Mouse (Mus musculus): ENCODE measurements at regions not wholly inside any gene's neighbourhood (a gene's known extent, or its start where the extent isn't known, plus 50 kb on each side); places are given as distances from the start of the nearest gene placed in this dataset.

GRCm38 (mm10) chr10:9203323-9203722 is 317.5 kb upstream of the Sash1 start:
- no peak overlapping the region for H3K9ac ChIP-seq (ENCODE audit: low read length)
- H3K27me3 ChIP-seq (ENCODE audit: control insufficient read depth, insufficient read depth, low read length) = no peaks in the 10 kb centered on the region
- no peak overlapping the region for H3K4me2 ChIP-seq
- ATAC-seq (ENCODE audit: low FRiP score) = no peak
- H3K9me3 ChIP-seq (ENCODE audit: control insufficient read depth, low read length) = no peaks in the 10 kb centered on the region
- no peak overlapping the region for H3K27ac ChIP-seq (ENCODE audit: low read depth, low read length)
- no peaks in the 10 kb centered on the region for H3K36me3 ChIP-seq (ENCODE audit: control insufficient read depth, insufficient read depth, low read length)
- 95% methylated on average over 6 of the region's 6 CpGs for WGBS
- H3K4me3 ChIP-seq (ENCODE audit: low read depth, low read length) = no peak overlapping the region
- no peaks in the 10 kb centered on the region for H3K4me1 ChIP-seq (ENCODE audit: control insufficient read depth, insufficient read depth, low read length)
- DNase-seq (ENCODE audit: low spot score, missing footprints) = no peak

- WGBS = 78% methylated on average over 1 of the region's 1 CpGs
- Histone ChIP-seq H3K27me3 (ENCODE audit: control insufficient read depth, insufficient read depth, low read length) (no peaks in the 10 kb centered on the region), H3K4me3 (ENCODE audit: low read depth, low read length) (no peak overlapping the region), H3K9ac (ENCODE audit: low read length) (no peak overlapping the region), H3K36me3 (ENCODE audit: control insufficient read depth, insufficient read depth, low read length) (no peaks in the 10 kb centered on the region), H3K9me3 (ENCODE audit: control insufficient read depth, low read length) (no peaks in the 10 kb centered on the region), H3K4me2 (no peak overlapping the region), H3K27ac (ENCODE audit: low read depth, low read length) (no peak overlapping the region), H3K4me1 (ENCODE audit: control insufficient read depth, insufficient read depth, low read length) (no peaks in the 10 kb centered on the region)
- DNase-seq (ENCODE audit: low spot score, missing footprints) (no peak), ATAC-seq (ENCODE audit: low FRiP score) (no peak)
Measured at GRCm38 (mm10) chr10:9202922-9203321, 317.1 kb upstream of the Sash1 start.

GRCm38 (mm10) chr10:9174997-9175396 is 289.1 kb upstream of the Sash1 start:
- Histone ChIP-seq H3K27me3 (ENCODE audit: control insufficient read depth, insufficient read depth, low read length) (no peaks in the 10 kb centered on the region), H3K4me3 (ENCODE audit: low read depth, low read length) (no peak overlapping the region), H3K27ac (ENCODE audit: low read depth, low read length) (no peak overlapping the region), H3K4me1 (ENCODE audit: control insufficient read depth, insufficient read depth, low read length) (no peaks in the 10 kb centered on the region), H3K9me3 (ENCODE audit: control insufficient read depth, low read length) (no peaks in the 10 kb centered on the region), H3K9ac (ENCODE audit: low read length) (no peak overlapping the region), H3K4me2 (no peak overlapping the region), H3K36me3 (ENCODE audit: control insufficient read depth, insufficient read depth, low read length) (no peaks in the 10 kb centered on the region)
- ATAC-seq (ENCODE audit: low FRiP score) (no peak), DNase-seq (ENCODE audit: low spot score, missing footprints) (peak; percentile 68)
- 66% methylated on average over 3 of the region's 3 CpGs for WGBS

GRCm38 (mm10) chr10:9173509-9173908 is 287.6 kb upstream of the Sash1 start:
- 89% methylated on average over 2 of the region's 2 CpGs for WGBS
- no peak for ATAC-seq (ENCODE audit: low FRiP score)
- no peaks in the 10 kb centered on the region for H3K36me3 ChIP-seq (ENCODE audit: control insufficient read depth, insufficient read depth, low read length)
- H3K27me3 ChIP-seq (ENCODE audit: control insufficient read depth, insufficient read depth, low read length) = no peaks in the 10 kb centered on the region
- no peak overlapping the region for H3K4me2 ChIP-seq
- H3K9me3 ChIP-seq (ENCODE audit: control insufficient read depth, low read length) = no peaks in the 10 kb centered on the region
- no peak overlapping the region for H3K9ac ChIP-seq (ENCODE audit: low read length)
- no peaks in the 10 kb centered on the region for H3K4me1 ChIP-seq (ENCODE audit: control insufficient read depth, insufficient read depth, low read length)
- H3K4me3 ChIP-seq (ENCODE audit: low read depth, low read length) = no peak overlapping the region
- H3K27ac ChIP-seq (ENCODE audit: low read depth, low read length) = no peak overlapping the region
- DNase-seq (ENCODE audit: low spot score, missing footprints) = peak; percentile 51

- Histone ChIP-seq H3K9ac (ENCODE audit: low read length) (no peak overlapping the region), H3K36me3 (ENCODE audit: control insufficient read depth, insufficient read depth, low read length) (no peaks in the 10 kb centered on the region), H3K27ac (ENCODE audit: low read depth, low read length) (no peak overlapping the region), H3K4me3 (ENCODE audit: low read depth, low read length) (no peak overlapping the region), H3K9me3 (ENCODE audit: control insufficient read depth, low read length) (peaks cover 3% of the 10 kb centered on the region; the same call in 1 of the 2 replicates), H3K4me2 (no peak overlapping the region), H3K27me3 (ENCODE audit: control insufficient read depth, insufficient read depth, low read length) (no peaks in the 10 kb centered on the region; the same call in 1 of the 2 replicates), H3K4me1 (ENCODE audit: control insufficient read depth, insufficient read depth, low read length) (no peaks in the 10 kb centered on the region; the same call in 1 of the 2 replicates)
- ATAC-seq (ENCODE audit: low FRiP score) (no peak), DNase-seq (ENCODE audit: low spot score, missing footprints) (peak; percentile 66)
- 56% methylated on average over 7 of the region's 7 CpGs for WGBS
Measured at GRCm38 (mm10) chr10:9168725-9169124, 282.9 kb upstream of the Sash1 start.

- ATAC-seq (ENCODE audit: low FRiP score) (no peak; the same call in 1 of the 2 replicates), DNase-seq (ENCODE audit: low spot score, missing footprints) (peak; percentile 76)
- Histone ChIP-seq H3K4me3 (ENCODE audit: low read depth, low read length) (no peak overlapping the region), H3K36me3 (ENCODE audit: control insufficient read depth, insufficient read depth, low read length) (no peaks in the 10 kb centered on the region), H3K9ac (ENCODE audit: low read length) (no peak overlapping the region), H3K4me1 (ENCODE audit: control insufficient read depth, insufficient read depth, low read length) (no peaks in the 10 kb centered on the region; the same call in 1 of the 2 replicates), H3K9me3 (ENCODE audit: control insufficient read depth, low read length) (peaks cover 3% of the 10 kb centered on the region; the same call in 1 of the 2 replicates), H3K4me2 (no peak overlapping the region), H3K27me3 (ENCODE audit: control insufficient read depth, insufficient read depth, low read length) (peaks cover 10% of the 10 kb centered on the region), H3K27ac (ENCODE audit: low read depth, low read length) (no peak overlapping the region)
- WGBS = 77% methylated on average over 12 of the region's 12 CpGs
Measured at GRCm38 (mm10) chr10:9166017-9166416, 280.1 kb upstream of the Sash1 start.

- no peak overlapping the region for H3K27ac ChIP-seq (ENCODE audit: low read depth, low read length)
- no peak overlapping the region for H3K4me3 ChIP-seq (ENCODE audit: low read depth, low read length)
- H3K4me2 ChIP-seq = no peak overlapping the region
- H3K9ac ChIP-seq (ENCODE audit: low read length) = no peak overlapping the region
- DNase-seq (ENCODE audit: low spot score, missing footprints) (no peak), ATAC-seq (ENCODE audit: low FRiP score) (no peak; the same call in 1 of the 2 replicates)
- peaks cover 12% of the 10 kb centered on the region for H3K27me3 ChIP-seq (ENCODE audit: control insufficient read depth, insufficient read depth, low read length)
- no peaks in the 10 kb centered on the region; the same call in 1 of the 2 replicates for H3K4me1 ChIP-seq (ENCODE audit: control insufficient read depth, insufficient read depth, low read length)
- no peaks in the 10 kb centered on the region for H3K36me3 ChIP-seq (ENCODE audit: control insufficient read depth, insufficient read depth, low read length)
- 87% methylated on average over 12 of the region's 12 CpGs for WGBS
- peaks cover 3% of the 10 kb centered on the region; the same call in 1 of the 2 replicates for H3K9me3 ChIP-seq (ENCODE audit: control insufficient read depth, low read length)
Measured at GRCm38 (mm10) chr10:9165598-9165997, 279.7 kb upstream of the Sash1 start.

- Histone ChIP-seq H3K9me3 (ENCODE audit: control insufficient read depth, low read length) (peaks cover 3% of the 10 kb centered on the region; the same call in 1 of the 2 replicates), H3K9ac (ENCODE audit: low read length) (no peak overlapping the region), H3K27ac (ENCODE audit: low read depth, low read length) (no peak overlapping the region), H3K4me3 (ENCODE audit: low read depth, low read length) (no peak overlapping the region), H3K4me1 (ENCODE audit: control insufficient read depth, insufficient read depth, low read length) (no peaks in the 10 kb centered on the region; the same call in 1 of the 2 replicates), H3K27me3 (ENCODE audit: control insufficient read depth, insufficient read depth, low read length) (peaks cover 22% of the 10 kb centered on the region), H3K36me3 (ENCODE audit: control insufficient read depth, insufficient read depth, low read length) (no peaks in the 10 kb centered on the region), H3K4me2 (no peak overlapping the region)
- DNase-seq (ENCODE audit: low spot score, missing footprints) = no peak
- no peak for ATAC-seq (ENCODE audit: low FRiP score)
- WGBS = 93% methylated on average over 7 of the region's 7 CpGs
Measured at GRCm38 (mm10) chr10:9164333-9164732, 278.5 kb upstream of the Sash1 start.

- ATAC-seq (ENCODE audit: low FRiP score) (no peak), DNase-seq (ENCODE audit: low spot score, missing footprints) (peak; percentile 54)
- H3K9me3 ChIP-seq (ENCODE audit: control insufficient read depth, low read length) = no peaks in the 10 kb centered on the region; the same call in 1 of the 2 replicates
- 93% methylated on average over 7 of the region's 7 CpGs for WGBS
- H3K36me3 ChIP-seq (ENCODE audit: control insufficient read depth, insufficient read depth, low read length) = no peaks in the 10 kb centered on the region
- H3K9ac ChIP-seq (ENCODE audit: low read length) = no peak overlapping the region
- H3K4me1 ChIP-seq (ENCODE audit: control insufficient read depth, insufficient read depth, low read length) = peaks cover 4% of the 10 kb centered on the region
- H3K27ac ChIP-seq (ENCODE audit: low read depth, low read length) = no peak overlapping the region
- no peak overlapping the region for H3K4me2 ChIP-seq
- no peak overlapping the region for H3K4me3 ChIP-seq (ENCODE audit: low read depth, low read length)
- H3K27me3 ChIP-seq (ENCODE audit: control insufficient read depth, insufficient read depth, low read length) = peaks cover 28% of the 10 kb centered on the region
Measured at GRCm38 (mm10) chr10:9161597-9161996, 275.7 kb upstream of the Sash1 start.
